Mouse (Mus musculus): ENCODE measurements around the gene Plcb3. TPM values are rescaled to one million over a fixed set of nuclear protein-coding genes. Genes with fewer than 3 reads are reported as not detected.

Gene Plcb3
- polyA plus RNA-seq, 1 experiment = 35.5 TPM

DNA sequence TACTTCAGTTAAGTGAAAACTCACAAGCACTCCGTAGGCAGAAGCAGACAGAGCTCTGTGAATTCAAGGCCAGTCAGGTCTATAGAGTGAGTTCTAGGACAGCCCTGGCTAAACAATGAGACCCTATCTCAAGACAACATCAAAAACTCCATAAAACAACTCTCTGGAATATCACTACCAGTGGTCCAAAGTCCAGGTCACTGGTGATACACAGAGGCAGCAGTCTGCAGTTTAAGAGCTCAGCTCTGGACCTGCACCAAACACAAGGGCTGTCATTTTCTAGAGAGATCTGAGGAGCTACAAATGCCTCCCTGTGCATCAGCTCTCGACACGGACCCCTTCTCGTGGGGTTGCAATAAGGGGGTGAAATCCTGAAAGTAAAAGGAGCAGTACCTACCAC is 57.9 kb downstream of the Plcb3 start:
- H3K36me3 ChIP-seq (ENCODE audit: control insufficient read depth, insufficient read depth, low read length) = no peaks in the 10 kb centered on the region
- H3K27me3 ChIP-seq (ENCODE audit: control insufficient read depth, insufficient read depth, low read length) = no peaks in the 10 kb centered on the region
- no peak overlapping the region for H3K4me3 ChIP-seq (ENCODE audit: control insufficient read depth, insufficient read depth, low read length)
- DNase-seq = no peak
- H3K27ac ChIP-seq (ENCODE audit: control insufficient read depth, insufficient read depth, low read length) = no peak overlapping the region
- TF ChIP-seq CTCF (IDR thresholded peaks at IDR 0.05; ENCODE audit: borderline replicate concordance, control insufficient read depth, extremely low read depth, insufficient read depth, low read length, poor library complexity) = no peak
- no peak for TF ChIP-seq POLR2A (IDR thresholded peaks at IDR 0.05; ENCODE audit: control insufficient read depth, extremely low read depth, insufficient read depth, low read length, poor library complexity)
- 97% methylated on average over 4 of the region's 4 CpGs for WGBS
- peaks cover 17% of the 10 kb centered on the region for H3K4me1 ChIP-seq (replicated peaks; ENCODE audit: control insufficient read depth, insufficient read depth, low read length)

DNA sequence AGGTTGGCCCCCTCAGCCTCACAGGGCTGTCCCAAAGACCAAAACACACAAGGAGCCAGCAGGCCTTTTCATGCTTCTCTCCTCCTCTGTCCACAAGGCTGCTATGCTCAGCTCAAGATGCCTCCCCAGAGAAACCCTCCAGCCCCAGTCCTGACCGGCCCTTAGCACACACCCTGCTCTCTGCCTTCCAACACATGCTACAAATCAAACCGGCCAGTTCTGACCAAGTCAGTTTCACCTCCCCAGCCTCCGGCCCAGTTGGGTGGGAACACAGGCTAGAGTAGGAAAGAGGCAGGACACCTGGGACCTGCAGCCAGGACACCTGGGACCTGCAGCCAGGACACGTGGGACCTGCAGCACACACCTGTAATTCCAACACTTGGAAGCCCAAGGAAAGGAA is 59.8 kb downstream of the Plcb3 start:
- TF ChIP-seq POLR2A (IDR thresholded peaks at IDR 0.05; ENCODE audit: control insufficient read depth, extremely low read depth, insufficient read depth, low read length, poor library complexity) = no peak
- no peak for TF ChIP-seq CTCF (IDR thresholded peaks at IDR 0.05; ENCODE audit: borderline replicate concordance, control insufficient read depth, extremely low read depth, insufficient read depth, low read length, poor library complexity)
- 93% methylated on average over 4 of the region's 4 CpGs for whole genome bisulfite sequencing
- no peak for DNase-seq
- Histone ChIP-seq H3K27ac (ENCODE audit: control insufficient read depth, insufficient read depth, low read length) (no peak overlapping the region), H3K4me3 (ENCODE audit: control insufficient read depth, insufficient read depth, low read length) (no peak overlapping the region), H3K27me3 (ENCODE audit: control insufficient read depth, insufficient read depth, low read length) (no peaks in the 10 kb centered on the region), H3K4me1 (replicated peaks; ENCODE audit: control insufficient read depth, insufficient read depth, low read length) (peaks cover 21% of the 10 kb centered on the region), H3K36me3 (ENCODE audit: control insufficient read depth, insufficient read depth, low read length) (peaks cover 4% of the 10 kb centered on the region; the same call in 1 of the 2 replicates)

DNA sequence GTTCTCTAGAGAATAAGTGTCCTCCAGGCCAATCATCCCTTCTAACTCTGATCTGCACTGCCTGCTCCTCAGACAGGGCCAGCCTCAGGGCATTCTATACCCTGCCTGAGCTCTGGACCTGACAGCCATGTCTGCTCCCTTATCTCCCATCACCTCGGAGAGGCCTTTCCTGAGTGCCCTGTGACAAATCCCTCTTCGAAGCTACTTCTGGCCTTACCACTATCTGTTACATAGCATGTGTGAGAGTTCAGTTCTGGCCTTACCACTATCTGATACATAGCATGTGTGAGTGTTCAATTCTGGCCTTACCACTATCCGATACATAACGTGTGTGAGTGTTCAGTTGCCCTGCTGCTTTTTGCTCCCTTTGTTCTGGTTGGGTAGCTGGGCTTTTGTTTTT is 61.0 kb downstream of the Plcb3 start:
- H3K27me3 ChIP-seq (ENCODE audit: control insufficient read depth, insufficient read depth, low read length) = no peaks in the 10 kb centered on the region

DNA sequence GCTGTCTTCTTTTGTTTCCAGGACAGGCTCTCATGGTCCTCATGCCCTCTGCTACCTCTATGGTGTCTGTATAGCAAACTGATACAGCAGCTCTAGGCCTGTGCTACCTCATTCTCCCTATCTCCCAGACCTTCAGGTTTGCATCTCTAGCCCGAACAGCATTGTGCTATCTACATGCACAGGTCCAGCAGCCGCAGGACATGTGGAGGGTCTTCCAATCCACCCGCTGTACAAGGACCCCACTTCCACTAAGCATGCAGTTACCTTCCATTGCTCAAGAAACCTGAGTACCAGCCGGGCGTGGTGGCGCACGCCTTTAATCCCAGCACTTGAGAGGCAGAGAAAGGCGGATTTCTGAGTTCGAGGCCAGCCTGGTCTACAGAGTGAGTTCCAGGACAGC is 61.7 kb downstream of the Plcb3 start:
- no peak for TF ChIP-seq CTCF (IDR thresholded peaks at IDR 0.05; ENCODE audit: borderline replicate concordance, control insufficient read depth, extremely low read depth, insufficient read depth, low read length, poor library complexity)
- no peak for TF ChIP-seq POLR2A (IDR thresholded peaks at IDR 0.05; ENCODE audit: control insufficient read depth, extremely low read depth, insufficient read depth, low read length, poor library complexity)
- WGBS = 98% methylated on average over 9 of the region's 9 CpGs
- Histone ChIP-seq H3K27ac (ENCODE audit: control insufficient read depth, insufficient read depth, low read length) (no peak overlapping the region), H3K4me1 (replicated peaks; ENCODE audit: control insufficient read depth, insufficient read depth, low read length) (peaks cover 16% of the 10 kb centered on the region), H3K27me3 (ENCODE audit: control insufficient read depth, insufficient read depth, low read length) (no peaks in the 10 kb centered on the region), H3K36me3 (ENCODE audit: control insufficient read depth, insufficient read depth, low read length) (peaks cover 4% of the 10 kb centered on the region; the same call in 1 of the 2 replicates), H3K4me3 (ENCODE audit: control insufficient read depth, insufficient read depth, low read length) (no peak overlapping the region)
- DNase-seq = no peak

More for the DNA sequence above, 61.0 kb downstream of the Plcb3 start:
- H3K36me3 ChIP-seq (ENCODE audit: control insufficient read depth, insufficient read depth, low read length) = peaks cover 4% of the 10 kb centered on the region; the same call in 1 of the 2 replicates
- peaks cover 19% of the 10 kb centered on the region for H3K4me1 ChIP-seq (replicated peaks; ENCODE audit: control insufficient read depth, insufficient read depth, low read length)
- no peak overlapping the region for H3K27ac ChIP-seq (ENCODE audit: control insufficient read depth, insufficient read depth, low read length)
- TF ChIP-seq POLR2A (IDR thresholded peaks at IDR 0.05; ENCODE audit: control insufficient read depth, extremely low read depth, insufficient read depth, low read length, poor library complexity) = no peak
- no peak for TF ChIP-seq CTCF (IDR thresholded peaks at IDR 0.05; ENCODE audit: borderline replicate concordance, control insufficient read depth, extremely low read depth, insufficient read depth, low read length, poor library complexity)
- no peak for DNase-seq
- no peak overlapping the region for H3K4me3 ChIP-seq (ENCODE audit: control insufficient read depth, insufficient read depth, low read length)
- WGBS = 95% methylated on average over 4 of the region's 4 CpGs

DNA sequence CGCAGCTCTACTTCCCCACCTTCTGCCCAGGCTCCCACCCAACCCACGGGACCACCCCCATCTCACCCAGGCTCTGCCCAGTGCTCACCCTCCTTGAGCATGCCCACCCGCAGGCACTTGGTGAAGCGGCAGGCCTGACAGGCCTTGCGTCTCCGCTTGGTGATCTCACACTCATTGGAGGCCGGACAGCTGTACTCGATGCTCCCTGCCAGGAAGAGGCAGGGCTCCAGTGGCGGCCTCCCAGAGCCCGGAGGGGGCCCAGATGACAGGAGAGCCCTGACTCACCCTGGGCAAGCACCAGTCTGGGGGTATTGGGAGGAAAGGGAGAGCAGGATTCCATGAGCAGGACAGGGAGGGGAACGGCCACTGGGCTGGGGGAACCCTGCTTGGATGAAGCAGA is 62.3 kb downstream of the Plcb3 start:
- Histone ChIP-seq H3K36me3 (ENCODE audit: control insufficient read depth, insufficient read depth, low read length) (peaks cover 4% of the 10 kb centered on the region; the same call in 1 of the 2 replicates), H3K4me1 (replicated peaks; ENCODE audit: control insufficient read depth, insufficient read depth, low read length) (peaks cover 16% of the 10 kb centered on the region), H3K4me3 (ENCODE audit: control insufficient read depth, insufficient read depth, low read length) (no peak overlapping the region), H3K27me3 (ENCODE audit: control insufficient read depth, insufficient read depth, low read length) (no peaks in the 10 kb centered on the region), H3K27ac (ENCODE audit: control insufficient read depth, insufficient read depth, low read length) (no peak overlapping the region)
- TF ChIP-seq POLR2A (IDR thresholded peaks at IDR 0.05; ENCODE audit: control insufficient read depth, extremely low read depth, insufficient read depth, low read length, poor library complexity) (no peak), CTCF (IDR thresholded peaks at IDR 0.05; ENCODE audit: borderline replicate concordance, control insufficient read depth, extremely low read depth, insufficient read depth, low read length, poor library complexity) (no peak)
- 98% methylated on average over 11 of the region's 11 CpGs for WGBS
- no peak for DNase-seq

DNA sequence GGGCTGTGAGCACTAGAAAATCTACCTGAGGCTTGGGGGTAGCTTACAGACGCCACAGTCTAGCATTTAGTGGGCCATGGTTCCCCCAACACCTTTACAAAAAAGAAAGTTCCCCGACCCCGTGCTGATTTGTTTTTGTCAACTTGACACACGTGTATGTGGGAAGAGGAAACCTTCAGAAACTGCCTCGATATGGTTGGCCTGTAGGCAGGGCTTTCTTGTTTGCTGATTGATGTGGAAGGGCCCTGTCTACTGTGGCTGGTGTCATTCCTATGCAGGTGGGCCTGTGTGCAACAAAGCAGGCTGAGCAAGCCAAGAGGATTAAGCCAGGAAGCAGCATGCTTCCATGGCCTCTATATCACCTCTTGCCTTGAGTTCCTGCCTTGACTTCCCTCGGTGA is 63.2 kb downstream of the Plcb3 start:
- no peak for DNase-seq
- peaks cover 21% of the 10 kb centered on the region for H3K4me1 ChIP-seq (replicated peaks; ENCODE audit: control insufficient read depth, insufficient read depth, low read length)
- H3K4me3 ChIP-seq (ENCODE audit: control insufficient read depth, insufficient read depth, low read length) = no peak overlapping the region
- TF ChIP-seq POLR2A (IDR thresholded peaks at IDR 0.05; ENCODE audit: control insufficient read depth, extremely low read depth, insufficient read depth, low read length, poor library complexity) (no peak), CTCF (IDR thresholded peaks at IDR 0.05; ENCODE audit: borderline replicate concordance, control insufficient read depth, extremely low read depth, insufficient read depth, low read length, poor library complexity) (no peak)
- no peak overlapping the region for H3K27ac ChIP-seq (ENCODE audit: control insufficient read depth, insufficient read depth, low read length)
- peaks cover 4% of the 10 kb centered on the region; the same call in 1 of the 2 replicates for H3K36me3 ChIP-seq (ENCODE audit: control insufficient read depth, insufficient read depth, low read length)
- WGBS = 21% methylated on average over 6 of the region's 6 CpGs
- no peaks in the 10 kb centered on the region for H3K27me3 ChIP-seq (ENCODE audit: control insufficient read depth, insufficient read depth, low read length)

Data from thymus, adult 2 months (tissue).